Mouse (Mus musculus) layer of hippocampus, adult 2 months (tissue): ENCODE results near the gene Slc6a19. TPM values are rescaled to one million over a fixed set of nuclear protein-coding genes. Genes with fewer than 3 reads are reported as not detected.
A peak's percentile ranks its signal among the peaks of the same experiment; 100 is the strongest.
"Not testable (repeated sequence)": the region's sequence is repeated elsewhere in the genome, so short reads cannot be mapped to it uniquely, and the experiment has no call there.

Experiments used
- DNase-seq, 2 experiments: peaks; one replicate each; pipeline ENCODE4 v3.0.0; 2022; ENCODE audit warnings: low spot score in 2 of 2
- H3K27ac ChIP-seq: fragments of 200-600 bp; 2 replicates; pipeline ENCODE4 v1.8.1; 2022
- H3K4me3 ChIP-seq: fragments of 200-600 bp; 2 replicates; pipeline ENCODE4 v1.8.1; 2022; ENCODE audit warnings: mild to moderate bottlenecking
- CTCF ChIP-seq: fragments of 200-600 bp; conservative IDR thresholded peaks from 2 replicates; pipeline ENCODE4 v1.8.1; 2022; ENCODE audit warnings: antibody characterized with exemption, mild to moderate bottlenecking, moderate library complexity
- total RNA-seq, 2 experiments: library from RNA; stranded (reverse); gene quantifications; 2 replicates each; pipeline ENCODE4 v1.2.3; 2021

The Slc6a19 gene
- total RNA-seq, 2 experiments from 2014 or later, result not detected

DNA sequence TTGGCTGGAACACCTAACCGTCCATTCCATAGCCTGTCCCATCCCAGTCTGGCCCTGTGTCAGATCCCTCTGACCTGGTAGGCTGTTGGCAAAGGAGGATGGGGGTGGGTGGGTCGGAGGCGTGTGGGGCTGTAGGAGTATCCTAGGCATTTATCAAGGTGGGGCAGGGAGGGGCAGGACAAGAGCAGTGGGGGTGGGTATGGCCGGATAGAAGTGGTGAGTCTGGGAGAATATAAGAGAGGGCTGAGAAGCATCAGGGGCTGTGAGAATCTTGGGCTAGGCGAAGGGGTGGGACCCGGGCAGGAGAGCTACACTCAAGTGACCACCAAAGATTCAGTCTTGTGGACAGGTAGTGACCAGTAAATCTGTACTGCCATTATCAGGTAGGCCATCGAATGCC is 27.6 kb upstream of the Slc6a19 start:
- Histone ChIP-seq H3K27ac (no peak overlapping the region), H3K4me3 (no peak overlapping the region)
- no peak for DNase-seq
- TF ChIP-seq CTCF, result no peak

DNA sequence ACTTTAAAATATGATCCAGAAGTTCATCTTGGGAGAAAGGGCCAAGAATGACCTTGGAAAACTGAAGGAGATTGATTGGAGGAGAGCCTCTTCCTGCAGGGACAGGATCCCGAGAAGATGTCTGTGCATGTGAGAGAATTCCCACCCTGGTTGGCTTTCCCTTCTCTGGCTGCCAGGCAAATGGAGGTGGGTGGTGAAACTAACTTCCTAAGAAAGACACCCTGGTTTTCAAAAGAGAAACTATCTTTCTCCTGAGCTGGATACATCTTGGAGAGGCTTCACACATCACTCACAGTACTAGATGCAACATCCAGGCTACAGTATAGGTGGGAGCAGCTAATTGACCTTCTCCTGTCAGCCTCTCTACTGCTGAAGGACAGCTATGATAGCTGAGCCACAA is 26.2 kb upstream of the Slc6a19 start:
- H3K27ac ChIP-seq, result no peak overlapping the region
- TF ChIP-seq CTCF, result no peak
- H3K4me3 ChIP-seq, result no peak overlapping the region
- DNase-seq, result no peak

DNA sequence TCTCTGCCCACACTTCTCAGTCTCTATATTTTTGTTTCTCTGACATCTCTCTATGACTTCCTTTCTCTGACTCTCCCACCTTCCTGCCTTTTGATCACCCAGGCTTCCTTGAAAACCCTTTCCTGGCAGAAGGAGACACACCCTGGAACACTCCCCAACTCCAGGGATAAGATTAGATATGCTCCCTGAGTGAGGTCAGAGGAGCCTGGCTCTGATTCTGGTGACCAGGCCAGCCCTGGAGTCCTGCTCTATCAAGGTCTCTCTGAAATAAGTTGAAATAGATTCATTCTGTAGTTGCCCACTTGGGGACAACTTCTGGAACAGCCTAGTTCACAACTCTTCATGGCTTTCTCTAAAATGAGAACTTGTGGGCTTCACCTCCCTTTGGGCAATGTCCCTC is 24.0 kb upstream of the Slc6a19 start:
- H3K4me3 ChIP-seq, result no peak overlapping the region
- DNase-seq, result no peak
- no peak overlapping the region for H3K27ac ChIP-seq
- no peak for TF ChIP-seq CTCF

DNA sequence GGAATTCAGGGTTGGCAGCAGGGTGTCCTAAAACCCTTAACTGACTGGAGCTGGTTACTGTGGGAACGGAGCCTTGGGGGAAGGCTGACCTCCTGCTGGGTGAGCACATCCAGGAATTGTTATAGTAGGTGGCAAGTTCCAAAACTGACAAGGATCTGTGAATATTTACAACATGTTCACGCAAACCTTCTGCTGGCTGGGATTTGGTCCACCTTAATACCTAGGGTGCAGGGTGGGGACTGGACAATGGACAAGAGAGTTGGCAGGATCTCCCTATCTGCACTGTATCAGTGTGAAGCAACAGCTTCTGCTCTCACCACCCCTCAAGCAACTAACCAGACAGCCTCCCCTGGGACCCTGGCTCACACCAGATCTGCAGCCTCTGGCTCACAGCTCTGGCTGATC is 23.0 kb upstream of the Slc6a19 start:
- Histone ChIP-seq H3K27ac (no peak overlapping the region), H3K4me3 (no peak overlapping the region)
- DNase-seq, result no peak
- no peak for TF ChIP-seq CTCF

DNA sequence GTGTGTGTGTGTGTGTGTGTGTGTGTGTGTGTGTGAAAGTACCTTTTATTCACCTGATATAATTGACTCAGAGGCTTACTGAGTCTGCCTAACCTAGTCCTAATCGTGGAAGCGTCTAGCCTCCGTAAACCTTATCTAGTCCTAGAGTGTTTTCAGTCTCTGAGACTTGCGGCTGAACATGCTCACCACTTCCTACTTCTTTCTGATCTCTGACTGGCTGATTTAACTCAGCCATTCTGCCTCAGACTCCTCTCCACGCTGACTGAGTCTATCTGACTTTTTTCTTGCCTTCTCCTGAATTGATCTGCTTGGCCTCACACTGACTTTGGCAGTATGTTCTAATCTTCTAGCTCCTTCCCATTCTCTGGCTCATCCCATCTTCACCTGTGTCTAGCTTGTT is 20.6 kb upstream of the Slc6a19 start:
- H3K27ac ChIP-seq, result no peak overlapping the region
- H3K4me3 ChIP-seq, result no peak overlapping the region
- no peak for DNase-seq
- TF ChIP-seq CTCF, result no peak

DNA sequence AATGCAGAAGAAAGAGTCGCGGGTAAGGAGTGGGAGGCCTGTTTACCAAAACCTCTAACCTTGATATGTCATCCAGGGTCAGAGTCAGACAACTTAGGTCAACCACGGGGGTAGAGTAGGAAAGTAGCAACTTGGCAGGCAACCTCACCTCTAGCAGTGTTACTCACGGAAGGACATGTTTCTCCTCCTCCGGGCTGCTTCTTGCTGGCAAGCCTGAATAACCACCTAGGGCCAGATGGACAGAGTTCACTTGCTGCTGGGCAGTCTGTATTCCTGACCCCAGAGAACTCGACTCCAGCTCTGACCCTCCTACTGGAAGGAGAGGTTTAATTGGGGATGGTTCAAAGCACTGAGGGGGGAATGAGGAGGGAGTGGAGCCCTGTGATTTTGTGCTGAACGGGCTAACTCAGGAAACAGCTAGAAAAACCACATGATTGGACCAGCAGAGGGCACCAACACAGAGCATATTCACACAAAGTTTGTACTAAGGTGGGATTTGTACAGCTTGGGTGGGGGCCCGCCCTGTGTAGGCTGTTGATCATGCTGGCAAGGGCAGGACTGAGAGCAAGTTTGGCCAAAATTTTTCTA is 18.5 kb upstream of the Slc6a19 start:
- peak; percentile 83 for TF ChIP-seq CTCF
- peak; percentile 20 to 42 for DNase-seq
- no peak overlapping the region for H3K27ac ChIP-seq
- H3K4me3 ChIP-seq, result no peak overlapping the region

DNA sequence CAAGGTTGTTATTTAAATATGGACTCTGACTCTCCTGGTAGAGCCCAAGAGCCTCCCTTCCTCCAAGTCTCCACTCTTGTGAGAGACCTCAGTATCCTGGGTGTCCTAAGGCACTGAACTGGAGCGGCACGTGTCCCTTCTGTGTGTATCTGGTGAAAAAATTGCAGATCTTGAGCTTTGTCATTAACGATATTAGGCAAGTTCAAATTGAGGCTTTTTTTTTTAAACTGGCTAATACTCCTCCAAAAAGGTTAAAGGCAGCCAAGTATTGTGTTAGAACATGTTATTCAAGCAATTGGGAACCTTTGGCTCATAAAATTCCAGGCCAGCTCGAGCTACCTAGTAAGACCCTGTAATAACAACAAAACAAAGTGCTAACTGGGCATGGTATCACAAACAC is 15.6 kb upstream of the Slc6a19 start:
- TF ChIP-seq CTCF, result no peak
- no peak for DNase-seq
- Histone ChIP-seq H3K4me3 (no peak overlapping the region), H3K27ac (no peak overlapping the region)

DNA sequence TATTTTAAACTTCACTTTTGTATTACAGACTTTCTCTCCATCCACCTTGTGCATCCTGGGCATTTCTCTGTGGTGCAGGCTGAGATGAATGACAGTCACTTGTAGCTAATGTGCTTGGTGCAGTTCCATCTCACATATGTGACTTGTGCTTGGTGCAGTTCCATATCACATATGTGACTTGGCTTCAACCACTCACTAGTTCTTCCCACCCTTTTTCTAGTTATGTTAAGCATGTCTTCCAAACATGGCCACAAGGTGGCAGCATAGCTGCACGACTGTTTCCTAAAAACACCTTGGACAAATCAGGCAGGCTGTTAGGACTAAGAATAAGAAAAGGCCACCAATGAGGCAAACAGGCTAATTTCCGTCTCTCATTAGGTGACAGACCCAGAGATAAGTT is 13.6 kb upstream of the Slc6a19 start:
- no peak overlapping the region for H3K4me3 ChIP-seq
- peak; percentile 74 to 81 for DNase-seq
- peak; percentile 91 for TF ChIP-seq CTCF
- no peak overlapping the region for H3K27ac ChIP-seq

DNA sequence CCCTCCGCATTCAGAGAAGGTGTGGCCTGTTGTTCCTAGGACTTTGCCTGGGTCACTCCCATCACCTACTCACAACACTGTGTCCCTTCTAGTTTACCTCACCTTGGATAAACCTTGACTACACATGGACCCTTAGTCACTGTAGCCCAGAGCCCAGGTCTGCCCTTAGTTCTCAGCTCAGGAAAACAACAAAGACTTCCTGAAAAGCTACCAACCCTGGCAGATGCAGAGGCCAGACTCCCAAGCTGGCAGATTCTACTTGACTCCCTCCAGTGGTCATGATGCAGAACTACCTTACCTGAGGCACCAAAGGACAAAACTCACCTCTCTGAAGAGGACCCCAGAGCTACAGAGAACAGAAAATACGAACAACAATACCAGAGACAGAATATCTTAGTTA is 9.4 kb upstream of the Slc6a19 start:
- peak; percentile 69 for TF ChIP-seq CTCF
- DNase-seq, result no peak

DNA sequence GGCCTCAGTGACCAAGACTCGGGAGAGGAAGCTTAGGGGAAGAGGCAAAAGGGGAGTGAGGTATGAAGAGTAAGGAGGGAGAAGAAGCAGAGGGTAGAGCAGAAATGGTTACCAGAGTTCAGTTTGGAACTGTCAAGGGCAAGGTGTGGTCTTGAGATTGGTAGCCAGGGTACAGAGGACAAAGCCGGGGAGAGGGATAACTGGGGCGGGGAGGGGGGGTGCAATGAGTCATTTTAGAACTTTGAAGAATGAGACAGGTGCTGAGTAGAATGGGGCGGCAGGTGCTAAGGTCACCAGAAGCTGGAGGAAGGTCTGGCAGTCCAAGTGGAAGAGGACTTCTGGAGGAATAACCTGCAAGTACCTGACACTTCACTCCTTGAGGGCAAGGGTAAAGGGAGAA is 8.5 kb upstream of the Slc6a19 start:
- no peak overlapping the region for H3K4me3 ChIP-seq
- no peak overlapping the region for H3K27ac ChIP-seq
- DNase-seq, result no peak
- no peak for TF ChIP-seq CTCF

More for the DNA sequence above, 9.4 kb upstream of the Slc6a19 start:
- Histone ChIP-seq H3K4me3 (no peak overlapping the region), H3K27ac (no peak overlapping the region)

DNA sequence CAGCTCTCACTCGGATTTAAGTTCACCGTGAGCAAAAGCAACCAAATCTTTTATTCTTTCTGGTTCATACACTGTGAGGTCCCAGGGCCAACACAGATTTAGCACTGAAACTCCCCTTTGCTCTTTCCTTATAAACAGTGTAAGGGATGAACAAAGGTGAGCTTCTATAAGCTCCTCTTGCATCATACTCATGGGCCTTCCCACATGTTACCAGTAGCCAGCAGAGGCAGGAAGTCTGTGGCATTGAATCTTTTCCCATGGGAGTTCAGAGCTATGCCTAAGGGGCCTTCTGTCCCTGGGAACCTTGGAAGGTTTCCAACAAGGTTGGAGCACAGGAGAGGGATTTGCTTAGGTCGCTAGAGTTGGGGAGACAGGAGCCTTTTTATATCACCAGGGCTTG is 7.6 kb upstream of the Slc6a19 start:
- H3K27ac ChIP-seq, result no peak overlapping the region
- H3K4me3 ChIP-seq, result no peak overlapping the region
- no peak for DNase-seq
- no peak for TF ChIP-seq CTCF

DNA sequence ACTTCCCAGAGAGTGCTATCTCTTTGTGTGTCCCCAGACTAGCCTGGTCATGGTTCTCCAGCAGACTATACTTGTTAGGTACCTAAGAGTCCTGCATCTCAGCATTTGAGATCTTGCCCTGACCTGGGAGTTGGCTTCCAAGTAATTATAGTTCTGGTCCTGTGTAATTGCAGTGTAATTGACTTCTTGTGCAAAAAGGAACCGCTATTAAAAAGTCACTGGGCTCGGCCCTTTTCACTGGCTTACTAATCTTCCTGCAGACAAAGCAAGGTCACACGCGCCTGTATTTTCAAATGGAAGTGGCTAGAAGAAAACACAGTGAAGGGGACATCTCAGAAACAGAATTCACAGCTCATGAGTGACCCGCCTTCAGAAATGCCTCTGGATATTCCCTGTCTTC is 7.1 kb upstream of the Slc6a19 start:
- Histone ChIP-seq H3K4me3 (no peak overlapping the region), H3K27ac (no peak overlapping the region)
- no peak for DNase-seq
- TF ChIP-seq CTCF, result no peak

DNA sequence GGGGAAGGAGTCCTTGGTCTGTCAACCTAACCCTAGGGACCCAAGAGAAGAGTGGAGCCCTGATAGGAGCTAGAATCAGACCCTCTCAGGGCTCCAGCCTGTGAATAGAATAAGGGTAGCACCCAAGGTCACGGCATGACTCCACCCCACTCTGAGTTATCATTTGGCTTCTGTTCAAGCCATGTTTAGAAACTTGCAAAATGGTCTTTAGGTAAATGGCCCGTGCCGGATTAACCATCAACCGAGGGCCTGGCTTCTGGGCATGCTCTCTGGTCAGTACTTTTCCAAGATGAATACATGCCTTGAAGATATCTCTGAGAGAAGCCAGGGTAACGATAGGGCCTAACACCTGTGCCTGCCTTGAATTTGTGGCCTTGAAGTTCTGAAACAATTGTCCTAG is 6.6 kb upstream of the Slc6a19 start:
- Histone ChIP-seq H3K4me3 (no peak overlapping the region), H3K27ac (no peak overlapping the region)
- TF ChIP-seq CTCF, result no peak
- no peak for DNase-seq

DNA sequence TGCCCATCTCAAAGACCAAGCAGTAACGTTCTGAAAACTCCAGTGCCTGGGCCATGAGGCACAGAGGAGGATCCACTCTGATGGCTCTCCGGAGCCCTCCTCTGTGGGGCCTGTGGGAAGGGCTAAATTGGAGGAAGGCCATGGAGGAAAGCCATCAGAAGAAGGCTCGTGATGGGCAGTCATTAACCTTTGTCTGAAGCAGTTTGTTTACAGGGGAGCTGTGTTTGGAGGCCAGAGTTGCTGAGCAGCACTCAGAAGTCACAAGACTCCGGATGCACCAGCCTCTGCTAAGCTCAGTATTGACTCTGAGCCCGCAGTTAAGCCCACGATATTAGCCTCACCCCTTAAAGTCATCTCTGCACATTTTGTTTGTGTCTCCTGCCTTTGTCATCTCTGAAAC is 4.8 kb upstream of the Slc6a19 start:
- no peak overlapping the region for H3K4me3 ChIP-seq
- H3K27ac ChIP-seq, result no peak overlapping the region
- no peak for DNase-seq
- no peak for TF ChIP-seq CTCF

DNA sequence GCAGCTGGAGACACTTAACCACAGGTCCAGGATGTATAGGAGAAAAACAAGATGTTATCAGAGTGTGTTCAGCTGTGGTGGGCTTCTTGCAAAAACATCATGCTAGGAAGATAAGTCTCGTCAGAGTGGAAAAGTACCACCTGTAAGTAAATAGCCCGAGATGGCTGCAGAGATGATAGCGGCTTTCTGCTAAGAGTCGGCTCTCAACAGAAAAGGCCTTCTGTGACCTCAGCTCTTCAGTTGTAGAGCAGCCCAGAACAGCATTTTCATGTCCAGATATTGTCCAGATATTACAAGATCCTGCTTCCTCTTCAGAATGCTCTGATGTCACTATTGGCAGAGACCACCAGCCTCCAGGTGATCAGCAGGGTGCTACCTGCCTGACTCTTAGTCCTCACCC is 1.2 kb downstream of the Slc6a19 start:
- not testable (repeated sequence) for H3K27ac ChIP-seq, DNase-seq, H3K4me3 ChIP-seq
